Mouse (Mus musculus) stomach, embryonic 16.5 days (tissue): Measurements from ENCODE around the gene Por. TPM values are rescaled to one million over a fixed set of nuclear protein-coding genes. Genes with fewer than 3 reads are reported as not detected.

Source experiments
- ATAC-seq: fragments of 200-750 bp; cut with Nextera tagmentation; 2 replicates; pipeline ENCODE4 v1.8.0; 2017; ENCODE audit warnings: moderate number of reproducible peaks, moderate TSS enrichment; ENCODE audit not compliant: insufficient read depth, low FRiP score
- H3K27ac ChIP-seq: fragments of 300-500 bp; sonication (generic); 2 replicates; pipeline ENCODE4 v1.5.1; 2014; ENCODE audit warnings: low read length
- H3K27me3 ChIP-seq: fragments of 300-500 bp; sonication (generic); 2 replicates; pipeline ENCODE4 v1.6.1; 2014; ENCODE audit warnings: low read length, control low read depth, mixed read lengths; ENCODE audit not compliant: control insufficient read depth, insufficient read depth
- H3K36me3 ChIP-seq: fragments of 300-500 bp; sonication (generic); 2 replicates; pipeline ENCODE4 v1.6.1; 2014; ENCODE audit warnings: low read length; ENCODE audit not compliant: control insufficient read depth, insufficient read depth
- H3K4me1 ChIP-seq: fragments of 300-500 bp; sonication (generic); 2 replicates; pipeline ENCODE4 v1.6.1; 2014; ENCODE audit warnings: low read length, control low read depth, mixed read lengths; ENCODE audit not compliant: control insufficient read depth, insufficient read depth
- H3K4me2 ChIP-seq: fragments of 300-500 bp; sonication (generic); 2 replicates; pipeline ENCODE4 v1.6.1; 2014; ENCODE audit warnings: low read depth, low read length, mixed read lengths
- H3K4me3 ChIP-seq: fragments of 300-500 bp; sonication (generic); replicated peaks from 2 replicates; pipeline ENCODE4 v1.5.1; 2014; ENCODE audit warnings: mild to moderate bottlenecking, low read length
- H3K9ac ChIP-seq: fragments of 300-500 bp; sonication (generic); 2 replicates; pipeline ENCODE4 v1.6.1; 2014; ENCODE audit warnings: low read length
- H3K9me3 ChIP-seq: fragments of 300-500 bp; sonication (generic); replicated peaks from 2 replicates; pipeline ENCODE4 v1.6.1; 2016; ENCODE audit warnings: low read length, control low read depth; ENCODE audit not compliant: control insufficient read depth
- WGBS: fragments of 180-500 bp; shearing (Covaris S2); extraction: QIAGEN DNeasy Blood & Tissue Kit; methylation state at CpG from one replicate; pipeline ENCODE4 v1.1.7; 2014; 5-methylcytosine and 5-hydroxymethylcytosine counted together
- polyA plus RNA-seq: library from polyadenylated mRNA; unstranded; fragments of >200 nt; fragmentation: Nextera tagmentation; extraction: Ambion mirVana; gene quantifications from 2 replicates; pipeline ENCODE4 v1.2.1, GENCODE M21; 2015

Por gene
- polyA plus RNA-seq, 1 experiment from 2014 or later: 136 TPM

GRCm38 (mm10) chr5:135678481-135678880, 8.6 kb downstream of the Por start:
- 91% methylated on average over 6 of the region's 6 CpGs for WGBS
- Histone ChIP-seq H3K4me1 (peaks cover 21% of the 10 kb centered on the region), H3K27me3 (no peaks in the 10 kb centered on the region), H3K27ac (no peak overlapping the region), H3K9ac (no peak overlapping the region), H3K4me3 (no peak overlapping the region), H3K4me2 (no peak overlapping the region), H3K9me3 (no peaks in the 10 kb centered on the region), H3K36me3 (no peaks in the 10 kb centered on the region)
- ATAC-seq: no peak

- no peak for ATAC-seq
- no peak overlapping the region for H3K9ac ChIP-seq
- no peaks in the 10 kb centered on the region for H3K4me1 ChIP-seq
- H3K4me3 ChIP-seq: no peak overlapping the region
- no peaks in the 10 kb centered on the region for H3K9me3 ChIP-seq
- no peak overlapping the region for H3K27ac ChIP-seq
- no peaks in the 10 kb centered on the region for H3K27me3 ChIP-seq
- no peak overlapping the region for H3K4me2 ChIP-seq
- 80% methylated on average over 6 of the region's 6 CpGs for WGBS
- H3K36me3 ChIP-seq: no peaks in the 10 kb centered on the region
Observed at GRCm38 (mm10) chr5:135680967-135681545, 11.2 kb downstream of the Por start.

- no peaks in the 10 kb centered on the region for H3K9me3 ChIP-seq
- no peak overlapping the region for H3K4me3 ChIP-seq
- H3K36me3 ChIP-seq: no peaks in the 10 kb centered on the region
- no peaks in the 10 kb centered on the region for H3K4me1 ChIP-seq
- H3K27ac ChIP-seq: no peak overlapping the region
- H3K9ac ChIP-seq: no peak overlapping the region
- no peaks in the 10 kb centered on the region for H3K27me3 ChIP-seq
- no peak for ATAC-seq
- no peak overlapping the region for H3K4me2 ChIP-seq
- 91% methylated on average over 5 of the region's 5 CpGs for WGBS
Observed at GRCm38 (mm10) chr5:135682009-135682408, 12.2 kb downstream of the Por start.

GRCm38 (mm10) chr5:135682942-135683570, 13.2 kb downstream of the Por start:
- Histone ChIP-seq H3K27ac (peak overlapping the region; percentile 79), H3K36me3 (no peaks in the 10 kb centered on the region), H3K9me3 (no peaks in the 10 kb centered on the region), H3K27me3 (no peaks in the 10 kb centered on the region), H3K4me3 (no peak overlapping the region), H3K4me2 (no peak overlapping the region), H3K9ac (no peak overlapping the region), H3K4me1 (no peaks in the 10 kb centered on the region)
- 59% methylated on average over 12 of the region's 12 CpGs for WGBS
- ATAC-seq: peak; percentile 32; the same call in 1 of the 2 replicates

GRCm38 (mm10) chr5:135690401-135690800, 20.6 kb downstream of the Por start:
- Histone ChIP-seq H3K27ac (0 out of 2 replicates have a peak overlapping the region, but pooled peaks have one; percentile 2), H3K9ac (peak overlapping the region; percentile 46)
- WGBS: 84% methylated on average over 5 of the region's 5 CpGs

GRCm38 (mm10) chr5:135691266-135691665, 21.4 kb downstream of the Por start:
- Histone ChIP-seq H3K27ac (no peak overlapping the region), H3K4me3 (no peak overlapping the region), H3K27me3 (no peaks in the 10 kb centered on the region), H3K4me1 (peaks cover 21% of the 10 kb centered on the region), H3K36me3 (no peaks in the 10 kb centered on the region), H3K9me3 (no peaks in the 10 kb centered on the region), H3K4me2 (no peak overlapping the region), H3K9ac (no peak overlapping the region)
- 63% methylated on average over 4 of the region's 4 CpGs for whole genome bisulfite sequencing
- no peak for ATAC-seq

More at GRCm38 (mm10) chr5:135690401-135690800, 20.6 kb downstream of the Por start:
- ATAC-seq: no peak
- Histone ChIP-seq H3K9me3 (no peaks in the 10 kb centered on the region), H3K4me1 (peaks cover 21% of the 10 kb centered on the region), H3K4me3 (peak overlapping the region; percentile 88), H3K27me3 (no peaks in the 10 kb centered on the region), H3K4me2 (peak overlapping the region; percentile 91), H3K36me3 (no peaks in the 10 kb centered on the region)

- Histone ChIP-seq H3K36me3 (no peaks in the 10 kb centered on the region), H3K4me3 (no peak overlapping the region), H3K27ac (no peak overlapping the region), H3K4me2 (no peak overlapping the region), H3K9ac (no peak overlapping the region), H3K9me3 (no peaks in the 10 kb centered on the region), H3K4me1 (peaks cover 18% of the 10 kb centered on the region), H3K27me3 (no peaks in the 10 kb centered on the region)
- 83% methylated on average over 5 of the region's 5 CpGs for WGBS
- no peak for ATAC-seq
Observed at GRCm38 (mm10) chr5:135693281-135693853, 23.5 kb downstream of the Por start.

- 0 out of 2 replicates have a peak, but pooled peaks have one; percentile 18 for ATAC-seq
- Histone ChIP-seq H3K4me2 (no peak overlapping the region), H3K9me3 (no peaks in the 10 kb centered on the region), H3K36me3 (no peaks in the 10 kb centered on the region), H3K27ac (no peak overlapping the region), H3K4me1 (peaks cover 11% of the 10 kb centered on the region), H3K9ac (no peak overlapping the region), H3K4me3 (no peak overlapping the region), H3K27me3 (no peaks in the 10 kb centered on the region)
- 41% methylated on average over 7 of the region's 7 CpGs for WGBS
Observed at GRCm38 (mm10) chr5:135695277-135695721, 25.5 kb downstream of the Por start.

- Histone ChIP-seq H3K9ac (no peak overlapping the region), H3K4me3 (no peak overlapping the region), H3K27ac (no peak overlapping the region), H3K4me2 (no peak overlapping the region), H3K4me1 (peaks cover 1% of the 10 kb centered on the region; the same call in 1 of the 2 replicates), H3K9me3 (no peaks in the 10 kb centered on the region), H3K36me3 (no peaks in the 10 kb centered on the region), H3K27me3 (no peaks in the 10 kb centered on the region)
- 73% methylated on average over 5 of the region's 5 CpGs for WGBS
- no peak for ATAC-seq
Observed at GRCm38 (mm10) chr5:135697711-135698111, 27.9 kb downstream of the Por start.
